Mouse (Mus musculus): ENCODE data around the gene Nploc4.
"Not testable (repeated sequence)": the region's sequence is repeated elsewhere in the genome, so short reads cannot be mapped to it uniquely, and the experiment has no call there.

The Nploc4 gene

GRCm38 (mm10) chr11:120442765-120443280, 5.3 kb upstream of the Nploc4 start:
- no peak for DNase-seq (ENCODE audit: low spot score)

- DNase-seq (ENCODE audit: low spot score) = no peak
Measured at GRCm38 (mm10) chr11:120442344-120442743, 4.8 kb upstream of the Nploc4 start, which contains the start of gene Tspan10. Gene Tspan10 (plus strand): TSS chr11:120442644.

GRCm38 (mm10) chr11:120437857-120438385, 413 bp upstream of the Nploc4 start:
- DNase-seq (ENCODE audit: low spot score) = no peak

- no peak for DNase-seq (ENCODE audit: low spot score)
Measured at GRCm38 (mm10) chr11:120426727-120427126, 10.8 kb downstream of the Nploc4 start.

GRCm38 (mm10) chr11:120423569-120424295, 13.8 kb downstream of the Nploc4 start:
- DNase-seq (ENCODE audit: low spot score) = peak; percentile 62

GRCm38 (mm10) chr11:120422651-120423568, 14.6 kb downstream of the Nploc4 start:
- DNase-seq (ENCODE audit: low spot score) = no peak

GRCm38 (mm10) chr11:120418592-120418991, 18.9 kb downstream of the Nploc4 start:
- DNase-seq (ENCODE audit: low spot score) = no peak

GRCm38 (mm10) chr11:120417852-120418251, 19.7 kb downstream of the Nploc4 start:
- DNase-seq (ENCODE audit: low spot score) = no peak

GRCm38 (mm10) chr11:120413621-120414020, 23.9 kb downstream of the Nploc4 start:
- not testable (repeated sequence) for DNase-seq (ENCODE audit: low spot score)

- no peak for DNase-seq (ENCODE audit: low spot score)
Measured at GRCm38 (mm10) chr11:120406445-120406844, 31.1 kb downstream of the Nploc4 start.

- DNase-seq (ENCODE audit: low spot score) = no peak
Measured at GRCm38 (mm10) chr11:120405867-120406266, 31.6 kb downstream of the Nploc4 start.

- DNase-seq (ENCODE audit: low spot score) = no peak
Measured at GRCm38 (mm10) chr11:120404814-120405213, 32.7 kb downstream of the Nploc4 start.

GRCm38 (mm10) chr11:120399319-120399718, 38.2 kb downstream of the Nploc4 start:
- DNase-seq (ENCODE audit: low spot score) = no peak

- DNase-seq (ENCODE audit: low spot score) = no peak
Measured at GRCm38 (mm10) chr11:120397602-120398001, 39.9 kb downstream of the Nploc4 start.

- no peak for DNase-seq (ENCODE audit: low spot score)
Measured at GRCm38 (mm10) chr11:120395661-120396060, 41.8 kb downstream of the Nploc4 start.

GRCm38 (mm10) chr11:120388580-120388979, 48.9 kb downstream of the Nploc4 start:
- DNase-seq (ENCODE audit: low spot score) = no peak

- DNase-seq (ENCODE audit: low spot score) = no peak
Measured at GRCm38 (mm10) chr11:120387157-120387556, 50.4 kb downstream of the Nploc4 start.

- no peak for DNase-seq (ENCODE audit: low spot score)
Measured at GRCm38 (mm10) chr11:120386632-120387031, 50.9 kb downstream of the Nploc4 start.

GRCm38 (mm10) chr11:120382509-120382908, 55.0 kb downstream of the Nploc4 start:
- DNase-seq (ENCODE audit: low spot score) = no peak

- DNase-seq (ENCODE audit: low spot score) = no peak
Measured at GRCm38 (mm10) chr11:120381157-120381556, 56.4 kb downstream of the Nploc4 start.

GRCm38 (mm10) chr11:120380271-120380670, 57.2 kb downstream of the Nploc4 start:
- DNase-seq (ENCODE audit: low spot score) = no peak
